1 mouse cellular context compared by ENCODE assay signal in genomic region chr16:32133148-32133547, GRCm38 (mm10).
TF ChIP-seq lines count a peak whose summit lies in the region.

No protein-coding gene starts in this region.

TF ChIP-seq in ES-E14, 5 proteins besides CTCF, POLR2A, EP300 and RAD21 (continued from another document):
- TF ChIP-seq ZC3H11A (IDR thresholded peaks at IDR 0.05; ENCODE audit: borderline replicate concordance, low read depth, low read length) (no peak), MAFK (IDR thresholded peaks at IDR 0.05; ENCODE audit: insufficient read depth, low read depth, low read length) (no peak)
